Mouse (Mus musculus) E14TG2a.4 (cell line): ENCODE measurements around the gene Stag1.

ENCODE experiments used
- H3K27me3 ChIP-seq: 2 replicates; pipeline ENCODE4 v1.6.1; 2014; ENCODE audit warnings: low read length, control low read depth; ENCODE audit not compliant: insufficient read depth
- H3K36me3 ChIP-seq: 2 replicates; pipeline ENCODE4 v1.6.1; 2014; ENCODE audit warnings: low read length, control low read depth; ENCODE audit not compliant: insufficient read depth
- H3K4me1 ChIP-seq: replicated peaks from 2 replicates; pipeline ENCODE4 v1.6.1; 2014; ENCODE audit warnings: low read depth, low read length, control low read depth
- H3K4me3 ChIP-seq: replicated peaks from 2 replicates; pipeline ENCODE4 v1.5.1; 2014; ENCODE audit warnings: mild to moderate bottlenecking, low read length
- H3K9me3 ChIP-seq: 2 replicates; pipeline ENCODE4 v1.6.1; 2014; ENCODE audit warnings: low read length, control low read depth
- CTCF ChIP-seq: conservative IDR thresholded peaks from 2 replicates; pipeline ENCODE4 v1.5.1; 2014; ENCODE audit warnings: low read length
- NANOG ChIP-seq: IDR thresholded peaks from 2 replicates; pipeline ENCODE4 v1.6.1; 2014; ENCODE audit warnings: borderline replicate concordance, low read length, mixed read lengths
- POU5F1 ChIP-seq: IDR thresholded peaks from 2 replicates; pipeline ENCODE4 v1.6.1; 2014; ENCODE audit warnings: low read length, borderline replicate concordance

The Stag1 gene

DNA sequence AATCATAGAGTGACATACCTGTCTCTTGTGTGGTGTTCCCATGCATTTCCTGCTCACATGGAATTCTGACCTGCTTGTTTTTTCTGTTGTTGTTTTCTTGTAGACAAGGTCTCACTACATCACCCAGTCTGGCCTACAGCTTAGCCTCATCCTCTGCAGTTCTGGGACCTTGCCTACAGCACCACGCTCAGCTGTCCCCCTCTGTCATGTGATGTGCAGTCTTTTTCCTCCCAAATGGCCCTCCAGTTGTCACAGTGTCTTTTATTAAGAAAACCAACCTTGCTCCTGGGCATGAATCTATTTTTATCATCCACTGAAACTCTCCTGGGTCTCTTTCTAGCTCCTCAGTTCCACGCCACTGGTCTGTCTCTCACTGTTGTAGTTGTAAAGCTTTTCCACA is 394.6 kb downstream of the Stag1 start:
- H3K27me3 ChIP-seq = no peaks in the 10 kb centered on the region
- peaks cover 5% of the 10 kb centered on the region; the same call in 1 of the 2 replicates for H3K4me1 ChIP-seq
- peaks cover 15% of the 10 kb centered on the region; the same call in 1 of the 2 replicates for H3K36me3 ChIP-seq
- TF ChIP-seq CTCF (no peak), POU5F1 (no peak), NANOG (no peak)
- peaks cover 10% of the 10 kb centered on the region for H3K9me3 ChIP-seq
- H3K4me3 ChIP-seq = no peak overlapping the region

- Histone ChIP-seq H3K4me3 (no peak overlapping the region), H3K9me3 (peaks cover 8% of the 10 kb centered on the region), H3K4me1 (no peaks in the 10 kb centered on the region), H3K27me3 (no peaks in the 10 kb centered on the region), H3K36me3 (peaks cover 15% of the 10 kb centered on the region; the same call in 1 of the 2 replicates)
- TF ChIP-seq CTCF = no peak
Measured at GRCm38 (mm10) chr9:100993937-100994336, 396.3 kb downstream of the Stag1 start.

- Histone ChIP-seq H3K36me3 (peaks cover 15% of the 10 kb centered on the region; the same call in 1 of the 2 replicates), H3K4me1 (0 out of 2 replicates have a peak, but pooled peaks cover 6% of the 10 kb centered on the region), H3K9me3 (no peaks in the 10 kb centered on the region), H3K4me3 (no peak overlapping the region), H3K27me3 (no peaks in the 10 kb centered on the region)
- TF ChIP-seq CTCF (no peak), POU5F1 (no peak), NANOG (no peak)
Measured at GRCm38 (mm10) chr9:100997138-100997537, 399.5 kb downstream of the Stag1 start.

DNA sequence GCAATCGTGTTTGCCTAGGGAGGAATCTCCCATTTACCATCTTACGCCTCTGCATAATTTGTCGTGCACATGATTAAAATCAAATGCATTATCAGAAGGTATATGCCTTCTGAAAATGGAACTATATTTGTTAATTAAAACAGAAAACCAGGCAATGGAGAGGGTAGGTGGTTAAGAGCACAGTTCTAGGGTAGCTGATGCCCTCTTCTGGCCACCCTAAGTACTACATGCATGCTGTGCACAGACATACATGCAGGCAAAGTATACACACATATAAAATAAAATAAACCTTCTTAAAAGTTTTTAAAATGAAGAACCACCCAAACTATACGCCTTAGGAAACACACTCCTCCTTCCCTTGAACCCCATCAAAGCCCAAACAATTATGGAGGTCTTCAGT is 404.5 kb downstream of the Stag1 start:
- Histone ChIP-seq H3K9me3 (peaks cover 16% of the 10 kb centered on the region), H3K4me3 (no peak overlapping the region), H3K27me3 (no peaks in the 10 kb centered on the region), H3K4me1 (peaks cover 25% of the 10 kb centered on the region), H3K36me3 (no peaks in the 10 kb centered on the region)
- TF ChIP-seq CTCF (peak; percentile 93), POU5F1 (no peak)

- H3K36me3 ChIP-seq = no peaks in the 10 kb centered on the region
- TF ChIP-seq CTCF (no peak), POU5F1 (no peak), NANOG (no peak)
- no peak overlapping the region for H3K4me3 ChIP-seq
- H3K9me3 ChIP-seq = peaks cover 16% of the 10 kb centered on the region
- no peaks in the 10 kb centered on the region for H3K27me3 ChIP-seq
- H3K4me1 ChIP-seq = peaks cover 29% of the 10 kb centered on the region
Measured at GRCm38 (mm10) chr9:101002841-101003240, 405.2 kb downstream of the Stag1 start.

- H3K9me3 ChIP-seq = peaks cover 16% of the 10 kb centered on the region
- peaks cover 29% of the 10 kb centered on the region for H3K4me1 ChIP-seq
- H3K36me3 ChIP-seq = no peaks in the 10 kb centered on the region
- H3K27me3 ChIP-seq = no peaks in the 10 kb centered on the region
- no peak overlapping the region for H3K4me3 ChIP-seq
- TF ChIP-seq POU5F1 = no peak
- no peak for TF ChIP-seq NANOG
- TF ChIP-seq CTCF = no peak
Measured at GRCm38 (mm10) chr9:101003302-101003701, 405.7 kb downstream of the Stag1 start.

- Histone ChIP-seq H3K4me1 (peaks cover 24% of the 10 kb centered on the region), H3K9me3 (peaks cover 16% of the 10 kb centered on the region), H3K36me3 (no peaks in the 10 kb centered on the region), H3K4me3 (no peak overlapping the region), H3K27me3 (no peaks in the 10 kb centered on the region)
- no peak for TF ChIP-seq POU5F1
- TF ChIP-seq NANOG = no peak
- no peak for TF ChIP-seq CTCF
Measured at GRCm38 (mm10) chr9:101005866-101006265, 408.3 kb downstream of the Stag1 start.
